ENCODE assay signal across 9 mouse cellular contexts in genomic region chr12:105073708-105074107, GRCm38 (mm10). TPM values are rescaled to one million over a fixed set of nuclear protein-coding genes. Genes with fewer than 3 reads are reported as not detected.
DNase-seq lines count a peak whose midpoint lies in the region; ATAC-seq and TF ChIP-seq lines count a peak whose summit lies in the region.
"Had no signal": no experiment of that assay in that cellular context is flagged by ENCODE, and none has a peak within 500 bp of the region (broad histone marks: within the 10 kb centered on the region; RNA-seq: fewer than 3 reads in every experiment).

No protein-coding gene starts in this region.

- no peak overlapping the region for H3K4me2 ChIP-seq in forebrain, embryonic 11.5 days (ENCODE audit: low read depth, low read length, severe bottlenecking)
- no peak overlapping the region for H3K4me2 ChIP-seq in forebrain, embryonic 16.5 days (ENCODE audit: low read length)
- no peak overlapping the region for H3K4me2 ChIP-seq in embryonic facial prominence, embryonic 11.5 days (ENCODE audit: low read depth, low read length)

- no peak overlapping the region for H3K27ac ChIP-seq in forebrain, embryonic 11.5 days (ENCODE audit: low read depth, low read length)
- no peak overlapping the region for H3K27ac ChIP-seq in forebrain, embryonic 16.5 days (ENCODE audit: low read length)
- no peak overlapping the region for H3K27ac ChIP-seq in thymus, adult 2 months (ENCODE audit: control insufficient read depth, insufficient read depth, low read length)
- H3K27ac ChIP-seq in embryonic facial prominence, embryonic 11.5 days (replicated peaks; ENCODE audit: low read depth, low read length) = no peak overlapping the region

- DNase-seq in forebrain, embryonic 11.5 days (ENCODE audit: low spot score) = peak; percentile 60
- DNase-seq in thymus, adult 2 months = peak; percentile 17
- no peak for DNase-seq in thymus, postnatal 4 days
- DNase-seq in embryonic facial prominence, embryonic 11.5 days (ENCODE audit: low spot score) = peak; percentile 72
- DNase-seq in layer of hippocampus, adult 8-10 months (ENCODE audit: low spot score in 2 of 2) = peak; percentile 21 to 45
- peak; percentile 59 for DNase-seq in mesoderm, embryonic 11.5 days (ENCODE audit: low read depth, low spot score)
- DNase-seq in urinary bladder, postnatal 10 days (ENCODE audit: low spot score) = no peak

- no peaks in the 10 kb centered on the region for H3K9me3 ChIP-seq in forebrain, embryonic 11.5 days (ENCODE audit: control insufficient read depth, low read length)
- H3K9me3 ChIP-seq in forebrain, embryonic 16.5 days (ENCODE audit: control insufficient read depth, low read length) = no peaks in the 10 kb centered on the region
- H3K9me3 ChIP-seq in embryonic facial prominence, embryonic 11.5 days (replicated peaks; ENCODE audit: control insufficient read depth, low read length) = no peaks in the 10 kb centered on the region

- no peak overlapping the region for H3K9ac ChIP-seq in forebrain, embryonic 11.5 days (ENCODE audit: low read length)
- H3K9ac ChIP-seq in forebrain, embryonic 16.5 days (replicated peaks; ENCODE audit: low read depth, low read length) = no peak overlapping the region
- no peak overlapping the region for H3K9ac ChIP-seq in embryonic facial prominence, embryonic 11.5 days (replicated peaks; ENCODE audit: low read length)

- no peak for TF ChIP-seq CTCF in thymus, adult 2 months (IDR thresholded peaks at IDR 0.05; ENCODE audit: borderline replicate concordance, control insufficient read depth, extremely low read depth, insufficient read depth, low read length, poor library complexity)

- H3K27me3 ChIP-seq in forebrain, embryonic 11.5 days (ENCODE audit: control insufficient read depth, insufficient read depth, low read length) = no peaks in the 10 kb centered on the region
- H3K27me3 ChIP-seq in forebrain, embryonic 16.5 days (replicated peaks; ENCODE audit: control insufficient read depth, insufficient read depth, low read length) = no peaks in the 10 kb centered on the region
- H3K27me3 ChIP-seq in thymus, adult 2 months (ENCODE audit: control insufficient read depth, insufficient read depth, low read length) = no peaks in the 10 kb centered on the region
- no peaks in the 10 kb centered on the region for H3K27me3 ChIP-seq in embryonic facial prominence, embryonic 11.5 days (ENCODE audit: control insufficient read depth, insufficient read depth, low read length)

- no peak for TF ChIP-seq POLR2A in thymus, adult 2 months (IDR thresholded peaks at IDR 0.05; ENCODE audit: control insufficient read depth, extremely low read depth, insufficient read depth, low read length, poor library complexity)

- H3K36me3 ChIP-seq in forebrain, embryonic 11.5 days (ENCODE audit: control insufficient read depth, insufficient read depth, low read length) = no peaks in the 10 kb centered on the region
- H3K36me3 ChIP-seq in forebrain, embryonic 16.5 days (ENCODE audit: control insufficient read depth, insufficient read depth) = no peaks in the 10 kb centered on the region
- H3K36me3 ChIP-seq in thymus, adult 2 months (ENCODE audit: control insufficient read depth, insufficient read depth, low read length) = no peaks in the 10 kb centered on the region
- H3K36me3 ChIP-seq in embryonic facial prominence, embryonic 11.5 days (replicated peaks; ENCODE audit: control insufficient read depth, insufficient read depth, low read depth, low read length) = no peaks in the 10 kb centered on the region

- whole genome bisulfite sequencing in forebrain, embryonic 11.5 days = 42% methylated on average over 9 of the region's 9 CpGs
- WGBS in forebrain, embryonic 16.5 days = 44% methylated on average over 9 of the region's 9 CpGs
- 52% methylated on average over 9 of the region's 9 CpGs for WGBS in thymus, adult 2 months
- WGBS in embryonic facial prominence, embryonic 11.5 days = 44% methylated on average over 9 of the region's 9 CpGs

- ATAC-seq in forebrain, embryonic 11.5 days (replicated peaks; ENCODE audit: low FRiP score) = peak; percentile 56; the same call in 1 of the 2 replicates
- no peak for ATAC-seq in forebrain, embryonic 16.5 days
- no peak for ATAC-seq in embryonic facial prominence, embryonic 11.5 days (replicated peaks; ENCODE audit: insufficient number of reproducible peaks, low FRiP score, low TSS enrichment, low read depth)

- H3K4me1 ChIP-seq in forebrain, embryonic 11.5 days (replicated peaks; ENCODE audit: control insufficient read depth, insufficient read depth, low read length) = no peaks in the 10 kb centered on the region
- peaks cover 10% of the 10 kb centered on the region; the same call in 1 of the 2 replicates for H3K4me1 ChIP-seq in forebrain, embryonic 16.5 days (replicated peaks; ENCODE audit: control insufficient read depth, insufficient read depth, low read length)
- peaks cover 4% of the 10 kb centered on the region for H3K4me1 ChIP-seq in thymus, adult 2 months (replicated peaks; ENCODE audit: control insufficient read depth, insufficient read depth, low read length)
- H3K4me1 ChIP-seq in embryonic facial prominence, embryonic 11.5 days (ENCODE audit: control insufficient read depth, insufficient read depth, low read length) = no peaks in the 10 kb centered on the region

- no peak overlapping the region for H3K4me3 ChIP-seq in forebrain, embryonic 11.5 days (ENCODE audit: low read depth, low read length)
- H3K4me3 ChIP-seq in forebrain, embryonic 16.5 days (replicated peaks; ENCODE audit: low read length) = no peak overlapping the region
- H3K4me3 ChIP-seq in thymus, adult 2 months (ENCODE audit: control insufficient read depth, insufficient read depth, low read length) = no peak overlapping the region
- H3K4me3 ChIP-seq in embryonic facial prominence, embryonic 11.5 days (ENCODE audit: low read depth, low read length) = no peak overlapping the region
- H3K4me3 ChIP-seq: myocyte had no signal

RNA-seq across cellular contexts. Expression of gene Glrx5, which starts 41.2 kb away (rescaled TPM):
- polyA plus RNA-seq in forebrain, embryonic 11.5 days (2014; fragmentation: Nextera tagmentation; extraction: Ambion mirVana) = 188 and 196 TPM in 2 replicates
- 124 and 133 TPM in 2 replicates for polyA plus RNA-seq in forebrain, embryonic 16.5 days (2015; fragmentation: Nextera tagmentation; extraction: Ambion mirVana)
- 66.6 and 68.4 TPM in 2 replicates for polyA plus RNA-seq in thymus, adult 2 months (2012; rRNA removed)
- 188 and 190 TPM in 2 replicates for polyA plus RNA-seq in embryonic facial prominence, embryonic 11.5 days (2014; fragmentation: Nextera tagmentation; extraction: Ambion mirVana)
- total RNA-seq in layer of hippocampus, adult 8-10 months (2022) = 10 to 100 TPM; 41.0 to 46.7 (median 42.8) TPM

Comparison
In these comparisons a context has a peak if more than half of its experiments do, and no peak if none do; other contexts are left out.
1. DNase-seq: peak in forebrain, embryonic 11.5 days (single experiment), thymus, adult 2 months (single experiment), embryonic facial prominence, embryonic 11.5 days (single experiment), layer of hippocampus, adult 8-10 months (2 of 2) and mesoderm, embryonic 11.5 days (single experiment); none in thymus, postnatal 4 days (single experiment) and urinary bladder, postnatal 10 days (single experiment).